Mouse (Mus musculus) gastrocnemius, postnatal 36 days (tissue): ENCODE results near the gene Asgr1. TPM values are rescaled to one million over a fixed set of nuclear protein-coding genes. Genes with fewer than 3 reads are reported as not detected.

ENCODE experiments used
- microRNA-seq, 2 experiments: library from miRNA; unstranded; fragments of <30 nt; microRNA quantifications; one replicate each; pipeline ENCODE4 v1.2.0; 2021
- total RNA-seq, 2 experiments: library from RNA; stranded (reverse); gene quantifications; 2 replicates each; pipeline ENCODE4 v1.2.3; 2021

Gene Asgr1
- total RNA-seq, 2 experiments from 2014 or later, result not detected

Small RNAs within 50 kb of the gene (microRNA-seq; reads per million reads assigned to microRNA genes)
- 688 to 800 reads per million in 2 experiments for gene Mir324

Other genes starting within 250 kb of the Asgr1 start
- under 1 TPM; 0.12 to 0.20 TPM for gene Tmem102, start 248.5 kb upstream of the Asgr1 start, total RNA-seq
- gene Gm39566, start 238.8 kb upstream of the Asgr1 start, total RNA-seq, result not detected
- not detected for gene Spem2, start 235.6 kb upstream of the Asgr1 start, total RNA-seq
- gene Spem1, start 231.9 kb upstream of the Asgr1 start, total RNA-seq, result not detected
- gene Nlgn2, start 216.3 kb upstream of the Asgr1 start, total RNA-seq, result 1 to 10 TPM; 2.4 to 2.9 TPM
- 100 to 1,000 TPM; 104 to 140 TPM for gene Tmem256, start 215.6 kb upstream of the Asgr1 start, total RNA-seq
- gene Plscr3, start 207.7 kb upstream of the Asgr1 start, total RNA-seq, result 10 to 100 TPM; 10.6 to 11.2 TPM
- gene Tnk1, start 195.4 kb upstream of the Asgr1 start, total RNA-seq, result not detected
- gene Tmem95, start 176.1 kb upstream of the Asgr1 start, total RNA-seq, result not detected
- gene Kctd11, start 172.7 kb upstream of the Asgr1 start, total RNA-seq, result 1 to 10 TPM; 1.3 to 1.5 TPM
- gene Acap1, start 158.5 kb upstream of the Asgr1 start, total RNA-seq, result 1 to 10 TPM in 1 of 2 experiments, under 1 TPM in 1; 0.27 to 1.1 TPM
- gene 2810408A11Rik, start 153.1 kb upstream of the Asgr1 start, total RNA-seq, result under 1 TPM in 1 of 2 experiments, not detected in 1; 0.59 TPM
- 10 to 100 TPM; 22.9 to 23.1 TPM for gene Neurl4, start 153.0 kb upstream of the Asgr1 start, total RNA-seq
- gene Gps2, start 140.2 kb upstream of the Asgr1 start, total RNA-seq, result 10 to 100 TPM; 33.9 to 42.5 TPM
- gene Eif5a, start 132.1 kb upstream of the Asgr1 start, total RNA-seq, result 100 to 1,000 TPM; 402 to 432 TPM
- 10 to 100 TPM in 1 of 2 experiments, 1 to 10 TPM in 1; 5.4 to 10.6 TPM for gene Ybx2, start 118.3 kb upstream of the Asgr1 start, total RNA-seq
- 100 to 1,000 TPM; 382 to 407 TPM for gene Slc2a4, start 105.9 kb upstream of the Asgr1 start, total RNA-seq
- gene Cldn7, start 89.3 kb upstream of the Asgr1 start, total RNA-seq, result not detected
- gene Ctdnep1, start 72.9 kb upstream of the Asgr1 start, total RNA-seq, result 100 to 1,000 TPM; 171 to 246 TPM
- 10 to 100 TPM; 29.0 to 34.6 TPM for gene Elp5, start 71.6 kb upstream of the Asgr1 start, total RNA-seq
- gene Gabarap, start 62.9 kb upstream of the Asgr1 start, total RNA-seq, result 100 to 1,000 TPM; 142 to 178 TPM
- gene Phf23, start 58.3 kb upstream of the Asgr1 start, total RNA-seq, result 10 to 100 TPM; 12.6 to 16.5 TPM
- 1 to 10 TPM; 3.3 to 4.6 TPM for gene Dvl2, start 53.5 kb upstream of the Asgr1 start, total RNA-seq
- 100 to 1,000 TPM; 320 to 384 TPM for gene Acadvl, start 38.7 kb upstream of the Asgr1 start, total RNA-seq
- 1 to 10 TPM; 4.9 to 6.5 TPM for gene Dlg4, start 37.1 kb upstream of the Asgr1 start, total RNA-seq
- gene Asgr2, start 38.6 kb downstream of the Asgr1 start, total RNA-seq, result not detected
- gene Mgl2, start 76.2 kb downstream of the Asgr1 start, total RNA-seq, result 1 to 10 TPM; 1.1 to 1.2 TPM
- 1 to 10 TPM; 1.8 to 2.0 TPM for gene Clec10a, start 102.1 kb downstream of the Asgr1 start, total RNA-seq
- under 1 TPM; 0.46 to 0.49 TPM for gene Slc16a11, start 158.7 kb downstream of the Asgr1 start, total RNA-seq
- gene Slc16a13, start 167.0 kb downstream of the Asgr1 start, total RNA-seq, result under 1 TPM; 0.74 to 0.94 TPM
- 1 to 10 TPM; 3.7 to 6.5 TPM for gene Bcl6b, start 175.7 kb downstream of the Asgr1 start, total RNA-seq
- gene 0610010K14Rik, start 183.8 kb downstream of the Asgr1 start, total RNA-seq, result 10 to 100 TPM; 29.3 to 31.9 TPM
- gene Gm21988, start 185.7 kb downstream of the Asgr1 start, total RNA-seq, result 1 to 10 TPM; 1.3 to 2.4 TPM
- gene Rnasek, start 185.8 kb downstream of the Asgr1 start, total RNA-seq, result 100 to 1,000 TPM in 1 of 2 experiments, 10 to 100 TPM in 1; 94.6 to 110 TPM
- 1 to 10 TPM in 1 of 2 experiments, under 1 TPM in 1; 0.82 to 1.2 TPM for gene Alox12, start 201.3 kb downstream of the Asgr1 start, total RNA-seq